Mouse (Mus musculus): Measurements from ENCODE around the gene Btbd1. TPM values are rescaled to one million over a fixed set of nuclear protein-coding genes. Genes with fewer than 3 reads are reported as not detected.
A peak's percentile ranks its signal among the peaks of the same experiment; 100 is the strongest.

The Btbd1 gene
- total RNA-seq, 2 experiments from 2014 or later, result 110 to 111 TPM

- Histone ChIP-seq H3K4me3 (no peak overlapping the region), H3K27ac (no peak overlapping the region)
- intact Hi-C loops (cut with DNase I), result no loop called here
- DNase-seq (ENCODE audit: extremely low spot score in 1 of 2, low spot score in 2 of 2), result no peak
- no peak for TF ChIP-seq CTCF (IDR thresholded peaks at IDR 0.05)
These were observed 32.2 kb upstream of the Btbd1 start for GRCm38 (mm10) chr7:81861461-81861860.

DNA sequence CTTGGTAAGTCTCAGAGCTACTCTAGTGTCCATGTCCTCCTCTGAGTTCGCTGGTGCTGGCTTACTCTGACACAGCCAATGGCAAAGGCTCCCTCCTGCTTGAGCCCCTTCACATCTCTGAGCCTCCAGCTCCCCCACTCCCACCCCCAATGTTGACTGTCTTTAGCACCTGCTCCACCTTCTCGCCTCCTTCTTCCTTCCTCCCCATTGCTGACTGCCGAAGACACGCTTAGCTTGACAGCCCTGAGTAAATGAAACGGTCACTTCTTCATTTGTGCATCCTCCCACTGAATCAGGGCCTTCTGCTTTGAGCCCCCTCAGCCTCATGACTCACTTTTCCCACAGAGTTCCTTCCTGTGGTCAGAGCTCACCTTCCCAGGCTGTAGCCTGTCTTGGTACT is 31.8 kb upstream of the Btbd1 start:
- intact Hi-C loops (cut with DNase I), result loop anchor here (1.0 kb wide), 1 partner anchor 32 kb away; the partner anchor contains the start of gene Btbd1
- no peak for DNase-seq (ENCODE audit: extremely low spot score in 1 of 2, low spot score in 2 of 2)
- TF ChIP-seq CTCF (IDR thresholded peaks at IDR 0.05), result no peak
- Histone ChIP-seq H3K27ac (no peak overlapping the region), H3K4me3 (peak overlapping the region; percentile 23; the same call in 1 of the 2 replicates)

DNA sequence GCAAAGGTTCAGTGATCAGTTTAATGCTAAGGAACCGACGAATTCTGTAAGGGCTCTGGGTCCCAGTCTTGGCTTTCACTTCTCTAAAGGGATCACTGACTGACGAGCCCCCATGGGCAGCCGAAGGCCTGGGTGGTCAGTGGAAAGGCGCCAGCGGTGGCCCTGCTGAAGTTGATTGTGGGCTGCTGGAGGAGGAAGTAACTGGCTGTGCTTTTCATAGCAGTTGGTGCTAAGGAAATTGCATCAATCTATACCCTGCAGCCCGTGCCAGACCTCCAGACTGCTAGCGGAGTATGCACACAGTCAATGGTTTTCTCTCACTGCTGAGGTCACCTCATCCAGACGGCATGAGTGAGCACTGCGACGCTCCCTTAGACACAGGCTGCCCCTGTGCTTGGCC is 30.8 kb upstream of the Btbd1 start:
- intact Hi-C loops (cut with DNase I), result loop anchor here (1.0 kb wide), 1 partner anchor 31 kb away; the partner anchor contains the start of gene Btbd1
- no peak for DNase-seq (ENCODE audit: extremely low spot score in 1 of 2, low spot score in 2 of 2)

DNA sequence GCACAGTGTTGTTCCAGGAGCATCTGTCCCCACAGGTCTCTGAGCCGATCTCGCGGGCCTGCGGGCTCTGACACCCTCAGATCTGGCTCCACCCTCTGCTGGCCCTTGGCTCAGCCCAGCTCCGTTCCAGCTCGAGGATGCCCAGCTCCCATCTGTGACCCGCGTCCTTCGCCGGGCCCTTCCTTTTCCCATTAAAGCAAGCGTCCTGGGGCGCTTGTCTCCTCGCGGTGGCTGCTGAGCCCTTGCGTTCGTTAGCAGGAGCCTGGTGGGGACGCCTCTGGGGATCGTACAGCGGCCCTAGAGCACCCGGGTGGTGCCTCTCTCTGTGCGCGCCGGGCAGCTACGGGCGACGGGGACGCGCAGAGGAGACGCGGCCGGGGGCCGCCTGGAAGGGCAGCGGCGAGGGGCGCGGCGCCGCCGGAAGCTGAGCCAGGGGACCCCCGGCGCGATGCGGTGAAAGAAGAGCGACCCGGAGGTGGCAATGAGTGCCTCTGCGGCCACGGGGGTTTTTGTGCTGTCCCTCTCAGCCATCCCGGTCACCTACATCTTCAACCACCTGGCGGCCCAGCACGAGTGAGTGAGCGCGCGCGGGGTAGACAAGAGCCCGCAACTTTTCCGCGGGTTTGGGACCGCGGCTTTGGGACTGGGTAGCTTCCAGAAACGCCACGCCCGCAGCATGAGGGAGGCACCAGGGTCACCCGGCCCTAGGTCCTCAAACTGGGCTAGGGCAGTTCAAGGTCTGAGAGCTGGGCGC is 29.9 kb upstream of the Btbd1 start, which contains the start of gene Tm6sf1:
Gene Tm6sf1, plus strand, starts transcription at position 34 of the 754 bp plus-strand sequence.
- peak in 1 of 2 experiments; percentile 38 for DNase-seq (ENCODE audit: extremely low spot score in 1 of 2, low spot score in 2 of 2)
- H3K27ac ChIP-seq, result peak within 1 kb of the TSS; percentile 79
- TF ChIP-seq CTCF (IDR thresholded peaks at IDR 0.05), result no peak; the same call in 1 of the 2 replicates

More for the DNA sequence above, 30.8 kb upstream of the Btbd1 start:
- no peak for TF ChIP-seq CTCF (IDR thresholded peaks at IDR 0.05)
- peak overlapping the region; percentile 74 for H3K4me3 ChIP-seq
- H3K27ac ChIP-seq, result peak overlapping the region; percentile 79; the same call in 1 of the 2 replicates

DNA sequence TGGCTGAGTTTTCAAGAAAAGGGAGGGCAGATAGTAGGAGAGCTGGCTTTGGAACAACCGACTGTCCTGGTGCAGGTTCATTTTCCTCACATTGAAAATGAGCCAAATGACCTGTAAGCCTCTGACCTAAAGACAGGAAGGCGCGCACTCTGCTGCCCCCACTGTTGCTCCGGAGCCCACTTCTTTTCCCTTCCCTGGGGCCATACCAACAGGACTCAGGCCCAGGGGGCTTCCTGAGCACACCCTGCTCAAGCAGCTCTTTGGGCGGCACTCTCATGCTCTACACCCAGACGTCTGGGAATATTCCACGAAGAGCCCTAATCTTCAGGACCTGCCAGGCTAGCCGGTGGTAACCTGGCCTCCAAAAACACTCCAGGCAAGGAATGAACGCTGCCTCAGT is 29.0 kb upstream of the Btbd1 start:
- Histone ChIP-seq H3K27ac (peak overlapping the region; percentile 79), H3K4me3 (no peak overlapping the region)
- intact Hi-C loops (cut with DNase I), result no loop called here
- DNase-seq (ENCODE audit: extremely low spot score in 1 of 2, low spot score in 2 of 2), result no peak
- TF ChIP-seq CTCF (IDR thresholded peaks at IDR 0.05), result no peak

More for the DNA sequence above, 29.9 kb upstream of the Btbd1 start, which contains the start of gene Tm6sf1:
- intact Hi-C loops (cut with DNase I), result no loop called here
- peak within 1 kb of the TSS; percentile 74 for H3K4me3 ChIP-seq

DNA sequence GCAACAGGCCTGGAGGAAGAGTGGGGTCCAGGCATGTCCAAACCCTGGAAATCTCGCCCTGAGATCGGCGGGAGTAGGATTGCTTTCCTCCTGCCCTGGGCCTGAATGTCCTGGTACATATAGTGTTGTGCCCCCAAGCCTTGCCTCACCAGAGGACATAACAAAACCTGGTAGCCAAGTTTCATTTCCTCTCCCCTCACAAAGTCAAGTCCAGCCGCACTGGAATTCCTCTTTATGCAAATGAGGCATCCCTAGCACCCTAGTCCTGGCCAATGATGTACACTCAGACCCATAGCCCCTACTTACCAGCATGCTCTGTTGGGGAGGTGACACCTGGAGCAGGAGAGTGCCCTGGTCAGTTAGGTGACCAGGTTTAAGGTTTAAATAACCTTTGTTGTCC is 27.0 kb upstream of the Btbd1 start:
- H3K4me3 ChIP-seq, result no peak overlapping the region

DNA sequence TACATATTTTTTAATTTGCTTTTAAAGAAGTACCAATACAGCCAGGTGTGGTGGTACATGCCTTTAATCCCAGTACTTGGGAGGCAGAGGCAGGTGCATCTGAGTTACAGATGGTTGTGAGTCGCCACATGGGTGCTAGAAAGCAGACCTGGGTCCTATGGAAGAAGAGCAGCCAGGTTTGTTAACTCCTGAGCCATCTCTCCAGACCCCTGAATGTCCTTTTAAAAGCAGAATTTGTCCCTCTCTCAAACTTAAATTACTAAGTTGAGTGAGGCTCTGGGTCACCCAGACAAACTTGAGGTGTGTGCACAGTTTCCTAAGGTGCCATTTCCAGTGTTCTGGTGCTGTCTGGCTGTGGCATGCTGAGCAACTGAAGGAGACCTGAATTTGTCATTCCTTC is 26.5 kb upstream of the Btbd1 start, which contains the start of gene Gm10160:
Gene Gm10160, minus strand, starts transcription at position 101 of the 400 bp plus-strand sequence.
- H3K4me3 ChIP-seq, result no peak within 1 kb of the TSS
- TF ChIP-seq CTCF (IDR thresholded peaks at IDR 0.05), result no peak
- H3K27ac ChIP-seq, result no peak within 1 kb of the TSS; the same call in 1 of the 2 replicates
- DNase-seq (ENCODE audit: extremely low spot score in 1 of 2, low spot score in 2 of 2), result no peak
- intact Hi-C loops (cut with DNase I), result no loop called here

More for the DNA sequence above, 27.0 kb upstream of the Btbd1 start:
- no peak for TF ChIP-seq CTCF (IDR thresholded peaks at IDR 0.05)
- intact Hi-C loops (cut with DNase I), result no loop called here
- no peak overlapping the region for H3K27ac ChIP-seq
- no peak for DNase-seq (ENCODE audit: extremely low spot score in 1 of 2, low spot score in 2 of 2)

GRCm38 (mm10) chr7:81854568-81855307 is 25.5 kb upstream of the Btbd1 start:
- Histone ChIP-seq H3K27ac (peak overlapping the region; percentile 33; the same call in 1 of the 2 replicates), H3K4me3 (no peak overlapping the region)
- DNase-seq (ENCODE audit: extremely low spot score in 1 of 2, low spot score in 2 of 2), result no peak
- TF ChIP-seq CTCF (IDR thresholded peaks at IDR 0.05), result no peak
- intact Hi-C loops (cut with DNase I), result no loop called here

DNA sequence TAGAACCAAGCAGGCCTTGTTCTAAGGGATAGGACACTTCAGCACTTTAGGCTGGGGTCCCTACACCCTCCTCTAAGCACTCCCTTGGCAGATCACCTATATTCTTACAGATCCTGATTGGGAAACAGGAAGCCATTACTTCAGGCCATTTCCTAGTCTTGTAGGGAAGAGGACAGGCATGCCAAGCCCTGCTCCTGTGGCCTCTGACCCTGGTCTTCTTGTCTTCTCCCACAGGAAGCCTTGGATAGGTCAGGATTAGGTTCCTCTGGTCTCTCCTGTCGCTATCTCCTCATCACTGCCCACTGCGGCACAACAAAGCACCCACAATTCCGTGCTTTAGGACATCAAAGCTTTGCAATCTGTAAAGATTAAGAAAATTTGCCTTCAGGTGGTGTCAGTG is 22.5 kb upstream of the Btbd1 start:
- DNase-seq (ENCODE audit: extremely low spot score in 1 of 2, low spot score in 2 of 2), result no peak
- intact Hi-C loops (cut with DNase I), result no loop called here
- H3K4me3 ChIP-seq, result no peak overlapping the region
- no peak for TF ChIP-seq CTCF (IDR thresholded peaks at IDR 0.05)
- no peak overlapping the region for H3K27ac ChIP-seq

GRCm38 (mm10) chr7:81850171-81850570 is 20.9 kb upstream of the Btbd1 start:
- no peak for TF ChIP-seq CTCF (IDR thresholded peaks at IDR 0.05)
- no peak overlapping the region for H3K4me3 ChIP-seq
- intact Hi-C loops (cut with DNase I), result no loop called here

DNA sequence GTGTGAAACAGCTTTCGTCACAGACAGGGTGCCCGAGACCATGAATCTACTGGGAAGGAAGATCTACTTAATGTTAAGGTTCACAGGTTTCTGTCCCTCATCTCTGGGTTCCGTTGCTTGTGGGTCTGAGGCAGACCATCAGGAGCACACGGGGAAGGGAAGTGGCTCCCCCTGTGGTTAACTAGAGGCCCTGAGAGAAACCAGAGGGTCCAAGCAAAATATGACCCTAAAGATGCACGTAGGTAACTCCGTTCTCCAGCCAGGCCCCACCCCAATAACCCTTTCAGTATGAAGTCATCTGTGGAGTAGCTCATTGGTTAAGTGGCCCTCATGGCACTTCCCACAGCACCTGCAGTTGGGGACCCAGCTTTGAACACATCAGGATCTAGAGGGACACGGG is 20.4 kb upstream of the Btbd1 start:
- Histone ChIP-seq H3K27ac (no peak overlapping the region), H3K4me3 (no peak overlapping the region)
- TF ChIP-seq CTCF (IDR thresholded peaks at IDR 0.05), result no peak
- intact Hi-C loops (cut with DNase I), result no loop called here
- no peak for DNase-seq (ENCODE audit: extremely low spot score in 1 of 2, low spot score in 2 of 2)

More at GRCm38 (mm10) chr7:81850171-81850570, 20.9 kb upstream of the Btbd1 start:
- no peak for DNase-seq (ENCODE audit: extremely low spot score in 1 of 2, low spot score in 2 of 2)
- H3K27ac ChIP-seq, result no peak overlapping the region

- no peak for DNase-seq (ENCODE audit: extremely low spot score in 1 of 2, low spot score in 2 of 2)
- no peak for TF ChIP-seq CTCF (IDR thresholded peaks at IDR 0.05)
- no peak overlapping the region for H3K4me3 ChIP-seq
- intact Hi-C loops (cut with DNase I), result no loop called here
- no peak overlapping the region for H3K27ac ChIP-seq
These were observed 20.0 kb upstream of the Btbd1 start for GRCm38 (mm10) chr7:81849214-81849613.
